Mouse (Mus musculus) G1E (cell line): ENCODE measurements around the gene Cdc42ep1. TPM values are rescaled to one million over a fixed set of nuclear protein-coding genes. Genes with fewer than 3 reads are reported as not detected.

ENCODE experiments used
- ATAC-seq: 2 replicates; pipeline ENCODE4 v1.8.0; 2016; ENCODE audit warnings: mild to moderate bottlenecking; ENCODE audit not compliant: insufficient number of reproducible peaks, poor library complexity, low FRiP score, severe bottlenecking; ENCODE audit errors: extremely low read depth
- DNase-seq: peaks from one replicate; pipeline ENCODE4 v3.0.0; 2012; ENCODE audit warnings: low spot score
- H3K27me3 ChIP-seq: 2 replicates; pipeline ENCODE4 v1.6.1; 2012; ENCODE audit warnings: mild to moderate bottlenecking, low read length, inconsistent platforms; ENCODE audit not compliant: insufficient read depth
- H3K36me3 ChIP-seq: replicated peaks from 2 replicates; pipeline ENCODE3; 2012; ENCODE audit warnings: mild to moderate bottlenecking, inconsistent platforms
- H3K4me1 ChIP-seq: 2 replicates; pipeline ENCODE4 v1.6.1; 2012; ENCODE audit warnings: low read depth, low read length, inconsistent platforms, mixed read lengths; ENCODE audit not compliant: insufficient read depth
- H3K4me3 ChIP-seq: 2 replicates; pipeline ENCODE4 v1.5.1; 2012; ENCODE audit warnings: low read depth, mild to moderate bottlenecking, inconsistent platforms, low read length, moderate library complexity, mixed read lengths
- H3K9me3 ChIP-seq: replicated peaks from 2 replicates; pipeline ENCODE4 v1.6.1; 2012; ENCODE audit warnings: inconsistent platforms
- CTCF ChIP-seq: IDR thresholded peaks from 2 replicates; pipeline ENCODE4 v1.5.1; 2012; ENCODE audit warnings: low read depth, low read length, inconsistent platforms, mixed read lengths
- GATA1 ChIP-seq: IDR thresholded peaks from 2 replicates; pipeline ENCODE4 v1.6.1; 2012; ENCODE audit warnings: borderline replicate concordance, low read length, inconsistent platforms, mixed read lengths
- GATA2 ChIP-seq: IDR thresholded peaks from 2 replicates; pipeline ENCODE4 v1.6.1; 2012; ENCODE audit warnings: low read depth, low read length, inconsistent platforms, borderline replicate concordance
- POLR2AphosphoS5 ChIP-seq: IDR thresholded peaks from 2 replicates; pipeline ENCODE4 v1.6.1; 2012; ENCODE audit warnings: low read depth, low read length, inconsistent platforms; ENCODE audit not compliant: insufficient replicate concordance
- TAL1 ChIP-seq: conservative IDR thresholded peaks from 2 replicates; pipeline ENCODE4 v1.6.1; 2012; ENCODE audit warnings: low read depth, low read length, inconsistent platforms, mixed read lengths
- polyA plus RNA-seq: library from polyadenylated mRNA; stranded (reverse); fragments of >175 nt; gene quantifications from 2 replicates; pipeline ENCODE4 v1.2.3, GENCODE M21; 2012
- total RNA-seq, 2 experiments: library from RNA; stranded (forward) in 1 of 2; stranded (reverse) in 1 of 2; fragments of 200-1000 nt in 1 of 2; fragments of >200 nt in 1 of 2; fragmentation: Nextera tagmentation in 1 of 2; gene quantifications; 2 replicates each; pipeline ENCODE4 v1.2.3; 2014 to 2017

Cdc42ep1 gene
- total and polyA plus RNA-seq, 3 experiments, result 0.11 TPM; not detected in 2

DNA sequence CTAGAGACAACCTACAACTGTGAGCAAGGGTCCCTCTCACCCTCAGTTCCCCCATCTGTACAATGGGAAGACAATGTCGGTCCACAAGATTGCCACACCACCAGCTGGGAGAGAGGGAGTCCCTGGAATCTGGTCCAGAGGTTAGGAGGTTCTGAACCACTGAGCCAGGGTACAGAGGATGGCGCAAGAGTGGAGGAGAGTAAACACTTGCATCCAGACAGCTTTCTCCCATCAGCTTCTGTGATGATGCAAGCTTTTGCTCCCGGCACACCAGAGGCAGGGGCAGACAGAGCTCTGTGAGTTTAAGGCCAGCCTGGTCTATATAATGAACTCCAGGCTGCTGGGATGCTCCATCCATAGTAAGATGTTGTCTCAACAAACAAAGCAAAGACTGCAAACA, 2.2 kb upstream of the Cdc42ep1 start:
- Histone ChIP-seq H3K4me1 (peaks cover 10% of the 10 kb centered on the region), H3K4me3 (no peak overlapping the region), H3K9me3 (0 out of 2 replicates have a peak, but pooled peaks cover 2% of the 10 kb centered on the region), H3K36me3 (no peaks in the 10 kb centered on the region), H3K27me3 (peaks cover 44% of the 10 kb centered on the region)
- no peak for TF ChIP-seq TAL1
- TF ChIP-seq GATA1, result no peak
- no peak for TF ChIP-seq POLR2AphosphoS5
- no peak for TF ChIP-seq CTCF
- no peak for TF ChIP-seq GATA2
- DNase-seq (no peak), ATAC-seq (no peak)

DNA sequence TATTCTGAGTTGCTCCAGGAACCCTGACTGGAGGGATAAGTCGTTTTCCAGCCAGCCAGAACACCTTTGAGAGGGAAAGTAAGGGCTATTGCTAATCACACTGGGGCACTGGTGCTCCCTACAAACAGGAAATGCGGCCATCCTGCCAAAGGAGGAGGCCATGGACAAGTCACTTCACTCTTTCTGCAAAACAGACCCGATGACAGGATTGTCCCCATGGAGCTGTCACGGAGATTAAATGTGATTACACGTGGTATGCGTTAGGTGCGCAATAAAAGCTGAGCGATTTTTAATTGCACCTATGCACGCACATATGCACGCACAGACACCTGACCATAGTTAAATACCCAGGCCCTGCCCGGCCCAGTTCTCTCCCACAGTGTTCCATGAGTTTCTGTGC, 1.7 kb upstream of the Cdc42ep1 start:
- H3K27me3 ChIP-seq, result peaks cover 45% of the 10 kb centered on the region
- peaks cover 10% of the 10 kb centered on the region for H3K4me1 ChIP-seq

DNA sequence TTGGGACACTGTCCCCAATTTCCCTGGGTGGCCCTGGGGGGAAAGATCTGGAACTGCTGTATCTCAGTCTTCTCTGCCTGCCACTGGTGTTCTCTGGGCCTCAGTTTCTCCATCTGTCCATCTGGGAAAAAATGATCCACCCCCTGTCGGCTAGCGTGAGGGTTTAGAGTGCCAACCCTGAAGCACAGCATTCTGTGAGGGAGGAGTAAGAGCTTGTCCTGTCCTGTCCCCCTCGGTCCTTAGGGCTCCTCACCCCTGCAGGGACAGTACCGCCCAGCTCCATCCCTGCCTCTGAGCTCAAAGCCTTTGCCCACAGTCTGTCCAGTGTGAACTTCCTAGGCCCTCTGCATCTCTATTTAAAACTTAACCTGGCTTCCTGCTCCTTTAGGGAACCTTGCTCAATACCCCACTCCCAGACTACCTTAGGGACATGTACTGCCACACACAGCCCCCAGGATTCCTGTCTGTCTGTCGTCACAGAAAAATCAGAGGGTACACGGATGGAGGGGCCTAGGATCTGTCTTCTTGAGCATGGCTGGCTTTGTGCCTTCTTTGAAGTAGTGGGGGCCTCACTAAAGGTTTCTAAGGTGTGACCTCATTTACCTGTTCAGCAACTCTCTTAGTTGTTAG, 1.1 kb upstream of the Cdc42ep1 start:
- 0 out of 2 replicates have a peak, but pooled peaks cover 2% of the 10 kb centered on the region for H3K9me3 ChIP-seq
- TF ChIP-seq GATA2 (no peak), GATA1 (no peak), CTCF (no peak), POLR2AphosphoS5 (no peak), TAL1 (no peak)
- peaks cover 49% of the 10 kb centered on the region for H3K27me3 ChIP-seq

More for the DNA sequence above, 1.7 kb upstream of the Cdc42ep1 start:
- Histone ChIP-seq H3K4me3 (no peak overlapping the region), H3K9me3 (0 out of 2 replicates have a peak, but pooled peaks cover 2% of the 10 kb centered on the region), H3K36me3 (no peaks in the 10 kb centered on the region)
- ATAC-seq (no peak), DNase-seq (no peak)
- no peak for TF ChIP-seq GATA2

DNA sequence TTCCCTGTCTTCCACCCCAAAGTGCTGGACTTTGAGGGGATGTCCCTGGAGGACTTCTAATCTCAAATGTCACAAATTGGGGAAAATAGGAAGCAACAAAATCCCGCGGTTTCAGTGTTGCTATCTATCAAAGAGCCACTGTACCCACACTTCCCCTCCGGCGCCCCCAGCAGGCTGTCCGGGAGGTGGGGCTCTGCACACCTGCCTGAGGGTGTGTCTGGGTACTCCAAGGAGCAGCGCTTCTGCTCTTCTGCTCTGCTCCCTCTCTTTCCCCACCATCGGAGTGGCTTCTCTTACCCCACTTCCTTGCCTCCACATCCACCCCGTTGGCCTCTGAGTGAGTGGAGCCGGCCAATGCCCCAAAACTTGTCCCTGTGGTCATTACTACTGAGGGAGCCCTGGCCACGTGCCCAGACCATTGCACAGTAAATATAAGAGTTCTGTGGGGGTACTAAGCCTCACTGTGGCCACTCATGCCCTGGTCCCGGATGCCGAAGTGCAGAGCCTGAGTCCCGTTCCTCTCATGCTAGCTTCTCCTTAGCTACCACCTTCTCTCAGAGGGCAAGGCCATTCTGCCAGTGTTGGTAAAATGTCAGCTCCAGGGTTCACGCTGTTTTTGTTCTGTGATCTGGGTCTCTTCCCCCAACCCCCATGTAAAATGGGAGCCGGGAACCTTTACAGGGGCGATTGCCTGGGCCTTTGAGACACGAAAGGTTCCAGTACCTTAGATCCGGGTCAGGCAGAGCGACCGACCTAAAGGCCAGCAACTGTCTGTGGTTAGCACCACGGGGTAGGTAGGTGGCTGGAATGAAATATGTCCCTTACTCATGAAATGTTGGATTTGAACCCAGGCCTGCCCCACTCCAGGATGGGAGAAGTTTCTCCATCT, 1.4 kb downstream of the Cdc42ep1 start:
- peaks cover 54% of the 10 kb centered on the region for H3K27me3 ChIP-seq
- ATAC-seq, result no peak
- no peak overlapping the region for H3K4me3 ChIP-seq

More for the DNA sequence above, 1.1 kb upstream of the Cdc42ep1 start:
- Histone ChIP-seq H3K36me3 (no peaks in the 10 kb centered on the region), H3K4me1 (peaks cover 10% of the 10 kb centered on the region), H3K4me3 (no peak overlapping the region)
- DNase-seq (no peak), ATAC-seq (no peak)

DNA sequence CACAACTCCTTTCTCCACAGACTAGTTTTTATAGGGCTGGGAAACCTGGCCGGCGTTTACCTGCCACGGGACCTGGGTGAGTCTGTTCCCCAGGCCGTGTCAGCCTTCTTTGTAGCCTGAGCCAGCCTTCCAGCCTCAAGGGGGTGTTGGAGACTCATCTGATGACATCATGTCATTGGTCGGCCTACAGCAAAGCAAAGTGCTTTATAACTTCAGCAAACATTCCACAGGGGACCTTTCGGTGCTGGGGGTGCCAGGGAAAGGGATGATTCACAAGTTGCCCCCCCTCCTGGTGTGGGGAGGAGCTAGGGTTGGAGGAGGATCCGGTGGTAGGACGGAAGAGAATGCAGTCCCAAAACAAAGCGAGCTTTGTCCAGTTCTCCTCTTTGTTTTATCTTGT, 2.4 kb downstream of the Cdc42ep1 start:
- H3K4me3 ChIP-seq, result no peak overlapping the region
- peaks cover 10% of the 10 kb centered on the region for H3K4me1 ChIP-seq
- peaks cover 58% of the 10 kb centered on the region for H3K27me3 ChIP-seq
- no peaks in the 10 kb centered on the region for H3K36me3 ChIP-seq
- TF ChIP-seq POLR2AphosphoS5, result no peak
- no peak for TF ChIP-seq TAL1
- no peak for TF ChIP-seq GATA2
- no peak for TF ChIP-seq CTCF
- no peak for TF ChIP-seq GATA1
- DNase-seq (no peak), ATAC-seq (no peak)
- 0 out of 2 replicates have a peak, but pooled peaks cover 2% of the 10 kb centered on the region for H3K9me3 ChIP-seq

More for the DNA sequence above, 1.4 kb downstream of the Cdc42ep1 start:
- TF ChIP-seq POLR2AphosphoS5 (no peak), GATA2 (no peak), CTCF (no peak)
- no peak for DNase-seq
- Histone ChIP-seq H3K9me3 (0 out of 2 replicates have a peak, but pooled peaks cover 2% of the 10 kb centered on the region), H3K36me3 (no peaks in the 10 kb centered on the region), H3K4me1 (peaks cover 10% of the 10 kb centered on the region)

DNA sequence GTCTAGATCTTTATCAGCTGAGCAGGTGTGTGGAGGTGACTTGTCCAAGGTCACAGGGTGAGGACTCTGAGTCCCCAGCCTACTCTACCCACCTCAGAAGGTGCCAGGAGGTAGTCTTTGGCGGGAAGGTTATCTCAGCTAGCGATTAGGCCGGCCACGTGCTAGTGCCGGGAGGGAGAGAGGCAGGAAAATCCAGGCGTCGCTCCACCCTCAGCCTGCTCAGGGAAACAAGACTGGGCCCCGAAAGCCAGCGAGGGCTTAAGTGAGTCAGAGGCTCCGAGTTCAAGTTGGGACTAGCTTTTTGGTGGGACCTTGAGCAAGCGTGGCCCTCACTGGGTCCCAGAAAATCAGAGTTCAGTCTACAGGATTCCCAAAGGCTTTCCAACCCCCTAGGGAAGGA, 2.9 kb downstream of the Cdc42ep1 start:
- Histone ChIP-seq H3K27me3 (peaks cover 62% of the 10 kb centered on the region), H3K9me3 (0 out of 2 replicates have a peak, but pooled peaks cover 2% of the 10 kb centered on the region), H3K4me3 (no peak overlapping the region), H3K4me1 (peaks cover 10% of the 10 kb centered on the region), H3K36me3 (no peaks in the 10 kb centered on the region)
- ATAC-seq, result no peak
- no peak for DNase-seq
- no peak for TF ChIP-seq POLR2AphosphoS5
- no peak for TF ChIP-seq GATA1
- no peak for TF ChIP-seq TAL1
- no peak for TF ChIP-seq CTCF
- TF ChIP-seq GATA2, result no peak
